Mouse (Mus musculus) T-helper 17 cell (primary cell): ENCODE measurements around the gene Gbf1.

Experiments used
- in situ Hi-C, 2 experiments: fragments of 300-600 bp; cut with MboI, MseI; formaldehyde crosslinking; loops; 1 replicate in 1 of 2; 2 replicates in 1 of 2; pipeline ENCODE4 v1.15.1; 2025; ENCODE audit warnings: high pct_unique_total_duplicates in 2 of 2

Gbf1 gene

GRCm38 (mm10) chr19:46314151-46314601, 161.9 kb downstream of the Gbf1 start:
- in situ Hi-C loops, result no loop called here

- in situ Hi-C loops, result no loop called here
These were observed 162.8 kb downstream of the Gbf1 start for GRCm38 (mm10) chr19:46314872-46315742.

GRCm38 (mm10) chr19:46315752-46316610, 163.7 kb downstream of the Gbf1 start:
- in situ Hi-C loops, result no loop called here

GRCm38 (mm10) chr19:46316846-46317545, 164.7 kb downstream of the Gbf1 start:
- in situ Hi-C loops, result no loop called here

- in situ Hi-C loops, result no loop called here
These were observed 165.2 kb downstream of the Gbf1 start for GRCm38 (mm10) chr19:46317546-46317885.

- in situ Hi-C loops, result no loop called here
These were observed 165.7 kb downstream of the Gbf1 start for GRCm38 (mm10) chr19:46318031-46318471.

GRCm38 (mm10) chr19:46318586-46319378, 166.5 kb downstream of the Gbf1 start:
- in situ Hi-C loops, result no loop called here

- in situ Hi-C loops, result no loop called here
These were observed 167.9 kb downstream of the Gbf1 start for GRCm38 (mm10) chr19:46320076-46320785.

- in situ Hi-C loops, result no loop called here
These were observed 169.0 kb downstream of the Gbf1 start for GRCm38 (mm10) chr19:46321101-46321943.

- in situ Hi-C loops, result no loop called here
These were observed 170.1 kb downstream of the Gbf1 start for GRCm38 (mm10) chr19:46322144-46322995.

GRCm38 (mm10) chr19:46322996-46323572, 170.8 kb downstream of the Gbf1 start:
- in situ Hi-C loops, result no loop called here

- in situ Hi-C loops, result no loop called here
These were observed 171.4 kb downstream of the Gbf1 start for GRCm38 (mm10) chr19:46323716-46324115.

GRCm38 (mm10) chr19:46324366-46324765, 172.1 kb downstream of the Gbf1 start:
- in situ Hi-C loops, result no loop called here

- in situ Hi-C loops, result no loop called here
These were observed 172.6 kb downstream of the Gbf1 start for GRCm38 (mm10) chr19:46324918-46325317.

- in situ Hi-C loops, result no loop called here
These were observed 173.9 kb downstream of the Gbf1 start for GRCm38 (mm10) chr19:46326019-46326755.

GRCm38 (mm10) chr19:46326756-46327305, 174.5 kb downstream of the Gbf1 start, which contains the start of gene Psd:
Gene Psd (minus strand): TSS chr19:46327156.
- in situ Hi-C loops, result no loop called here

- in situ Hi-C loops, result no loop called here
These were observed 175.3 kb downstream of the Gbf1 start for GRCm38 (mm10) chr19:46327531-46328064.
